Mouse (Mus musculus) heart, adult 9 months (tissue): Measurements from ENCODE around the gene Kcnk4.
A peak's percentile ranks its signal among the peaks of the same experiment; 100 is the strongest.

Experiments used
- DNase-seq, 2 experiments: peaks; one replicate each; pipeline ENCODE4 v3.0.0; 2022; ENCODE audit warnings: low spot score in 2 of 2

The Kcnk4 gene

GRCm38 (mm10) chr19:6934195-6934977 is at the start of gene Kcnk4:
TSS of gene Kcnk4 (minus strand) at chr19:6934515.
- no peak for DNase-seq

- no peak for DNase-seq
These were observed 49.3 kb upstream of the Kcnk4 start for GRCm38 (mm10) chr19:6983621-6984020.

DNA sequence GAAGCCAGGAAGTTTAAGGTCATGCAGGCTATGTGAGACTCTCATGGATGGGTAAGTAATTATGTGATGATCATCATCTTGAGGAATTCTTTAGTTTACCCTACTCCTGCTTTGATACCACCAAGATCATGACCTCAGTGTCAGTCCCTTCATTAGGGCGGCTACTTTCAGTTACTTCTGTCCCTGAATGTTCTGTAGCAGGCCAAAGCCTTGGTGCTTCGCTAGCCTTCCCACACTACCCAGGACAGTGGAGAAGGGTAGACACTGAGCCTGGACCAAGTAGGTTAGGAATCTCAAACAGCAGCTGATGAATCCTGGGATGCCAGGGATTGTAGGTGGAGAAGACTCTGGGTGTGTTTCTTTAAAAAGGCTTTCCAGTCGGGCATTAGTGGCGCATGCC is 47.1 kb upstream of the Kcnk4 start:
- no peak for DNase-seq

- DNase-seq, result peak; percentile 99
These were observed 46.2 kb upstream of the Kcnk4 start, which contains the start of gene Fkbp2 for GRCm38 (mm10) chr19:6980381-6981093. TSS of gene Fkbp2 (minus strand) at chr19:6980501.

DNA sequence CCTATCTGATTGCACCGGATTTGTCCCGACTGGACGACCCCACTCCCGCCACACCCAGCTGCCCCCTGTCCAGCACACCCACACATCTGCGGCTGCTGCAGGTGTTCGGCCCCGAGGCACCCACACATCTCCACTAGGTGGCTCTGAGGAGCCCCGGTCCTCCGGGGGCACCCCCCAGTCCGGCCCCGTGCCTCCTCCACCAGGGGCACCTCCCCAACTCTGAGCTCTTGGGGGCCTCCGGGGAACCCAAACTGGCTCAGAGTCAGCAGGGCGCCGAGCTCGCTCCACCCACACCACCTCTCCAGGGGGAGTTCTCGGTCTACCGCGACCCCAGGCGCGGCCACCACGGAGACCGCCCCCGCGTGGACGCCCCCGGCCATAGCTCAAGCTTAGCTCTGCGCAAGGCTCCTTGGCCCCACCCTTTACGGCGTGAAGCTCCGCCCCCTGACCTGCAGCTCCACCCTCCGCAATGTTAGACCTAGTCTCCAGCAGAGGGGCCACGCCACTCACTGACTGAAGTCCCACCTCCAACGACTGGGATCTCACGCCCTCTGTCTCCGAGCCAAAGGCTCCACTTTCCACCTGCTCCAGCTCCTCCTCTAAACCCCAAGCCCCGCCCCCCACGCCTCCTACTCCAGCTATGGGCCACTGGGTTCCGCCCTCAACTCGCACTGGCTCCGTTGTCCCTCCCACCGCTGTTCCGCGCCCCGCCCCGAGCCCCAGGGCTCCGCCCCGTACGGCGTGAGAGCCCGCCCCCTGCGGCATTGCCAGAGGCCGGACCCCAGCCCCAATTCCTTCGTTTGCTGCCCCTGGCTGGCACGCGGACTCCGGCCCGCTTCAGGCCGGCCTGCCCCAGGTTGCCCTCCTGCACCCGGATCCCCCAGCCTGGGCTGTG is 45.4 kb upstream of the Kcnk4 start:
- peak; percentile 99 for DNase-seq

DNA sequence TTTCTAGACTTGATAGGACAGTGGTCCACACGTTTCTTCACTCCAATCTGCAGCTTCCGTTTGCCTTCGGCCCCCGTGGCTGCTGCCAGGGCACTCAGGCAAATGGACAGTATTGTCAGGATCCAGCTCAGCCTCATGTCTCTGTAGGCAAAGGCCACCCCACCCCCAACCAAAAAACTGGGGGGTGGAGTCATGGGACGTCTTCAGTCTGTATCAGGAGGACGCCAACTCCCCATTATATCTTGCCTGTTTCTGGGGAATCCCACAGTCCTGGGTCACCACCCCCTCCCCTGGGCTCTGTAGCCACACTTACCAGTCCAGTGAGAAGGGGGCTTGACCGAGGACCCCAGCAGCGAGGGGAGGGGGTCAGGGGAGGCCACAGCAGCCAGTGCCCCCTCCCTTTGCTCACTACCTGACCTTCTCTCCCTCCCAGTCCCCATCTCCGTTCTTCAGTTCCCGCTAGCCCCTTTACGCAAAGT is 44.7 kb upstream of the Kcnk4 start:
- DNase-seq, result peak in 1 of 2 experiments; percentile 55

DNA sequence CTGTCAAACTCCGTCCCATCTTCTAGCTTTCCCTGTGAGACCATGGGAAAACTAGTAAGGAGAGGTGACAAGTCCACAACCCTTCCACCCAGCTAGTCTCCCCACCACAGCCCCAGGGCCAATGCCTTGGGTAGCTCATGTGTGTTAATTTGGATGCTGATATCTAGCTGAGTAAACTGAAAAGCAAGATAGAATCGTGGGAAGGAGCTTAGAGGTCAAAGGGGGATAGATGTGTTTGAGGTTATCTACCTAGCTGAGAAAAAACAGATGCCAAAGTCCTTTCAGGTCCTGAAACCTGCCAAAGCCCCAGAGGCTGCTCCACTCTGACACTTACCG is 44.3 kb upstream of the Kcnk4 start:
- no peak for DNase-seq

DNA sequence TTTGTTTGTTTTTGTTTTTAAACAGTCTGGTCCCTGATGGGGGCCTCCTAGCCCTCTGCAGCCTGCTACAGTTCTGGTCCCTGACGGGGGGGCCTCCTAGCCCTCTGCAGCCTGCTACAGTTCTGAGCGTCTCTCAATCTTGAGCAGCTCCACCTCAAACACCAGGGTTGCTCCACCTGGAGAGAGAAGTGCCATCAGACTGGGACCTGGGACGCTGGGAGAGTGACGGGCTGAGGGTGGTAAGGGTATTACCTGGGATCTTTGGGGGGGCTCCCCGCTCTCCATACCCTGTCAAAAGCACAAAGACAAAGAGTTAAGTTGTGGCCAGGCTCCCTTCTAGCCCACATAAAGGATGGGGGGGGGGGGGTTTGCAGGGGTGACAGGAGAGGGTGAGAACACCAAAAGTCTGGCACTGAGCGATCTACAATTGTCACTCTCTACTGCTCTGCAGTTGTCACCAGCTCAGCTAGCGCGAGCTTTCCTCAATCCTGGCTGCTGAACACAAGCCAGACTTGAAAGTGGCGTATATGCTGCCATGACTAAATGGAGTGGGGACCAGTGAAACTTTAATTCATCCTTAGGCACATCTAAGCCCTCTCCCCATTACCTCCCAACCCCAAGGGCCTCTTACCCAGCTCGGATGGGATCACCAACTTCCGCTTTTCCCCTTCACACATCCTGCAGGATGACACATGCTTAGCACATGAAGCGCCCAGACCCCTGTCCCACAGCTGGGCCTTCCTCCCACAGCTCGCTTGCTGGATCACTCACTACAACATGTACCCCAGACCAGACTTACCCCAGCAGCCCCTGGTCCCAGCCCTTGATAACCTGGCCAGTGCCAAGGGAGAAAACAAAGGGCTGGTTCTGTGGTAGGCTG is 43.7 kb upstream of the Kcnk4 start:
- no peak for DNase-seq

DNA sequence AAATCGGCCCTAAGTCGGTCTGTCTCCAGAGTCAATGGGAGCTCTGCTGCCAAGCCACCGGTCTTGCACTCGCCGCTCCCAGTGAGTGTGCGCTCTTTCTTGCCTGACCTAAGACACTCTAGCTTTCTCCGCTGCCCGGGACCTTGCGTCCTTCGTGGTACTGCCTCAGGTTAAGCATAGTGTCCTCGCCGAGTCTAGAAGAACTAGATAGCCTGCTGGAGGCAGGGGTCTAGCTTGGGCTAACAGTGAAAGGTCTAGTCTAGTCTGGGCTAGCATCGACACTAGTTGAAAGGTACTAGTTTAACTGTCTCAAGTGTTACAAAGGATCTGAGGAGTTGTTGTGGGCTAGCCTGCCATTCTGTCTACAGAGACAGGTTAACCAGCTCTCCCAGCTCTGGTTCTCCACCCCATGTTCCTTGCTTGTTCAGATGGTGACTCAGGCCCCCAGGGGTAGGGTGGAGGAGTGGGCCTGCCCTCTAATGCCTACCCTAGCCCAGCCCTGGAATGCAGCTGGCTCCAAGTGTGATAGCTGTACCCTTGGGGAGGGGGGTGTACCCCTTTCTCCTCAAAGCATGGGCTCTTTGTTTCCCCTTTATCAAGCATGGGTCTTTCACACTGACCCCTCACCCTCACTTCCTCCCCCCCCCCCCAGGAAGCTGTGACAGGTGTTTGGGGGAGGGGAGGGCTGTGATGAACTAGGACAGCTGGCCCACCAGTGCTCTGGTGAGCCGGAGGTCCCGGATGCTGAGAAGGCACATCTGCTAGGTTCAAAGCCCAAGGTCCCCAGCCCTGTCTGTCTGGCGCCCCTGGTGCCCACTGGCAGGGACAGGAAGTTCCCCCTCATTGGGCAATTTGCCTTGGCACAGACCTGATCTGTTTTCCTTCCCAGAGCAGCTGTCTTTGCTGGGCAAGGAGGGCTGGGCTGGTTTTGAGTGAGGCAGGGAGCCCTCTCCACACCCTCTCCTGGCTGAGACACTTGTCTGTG is 41.5 kb upstream of the Kcnk4 start, which contains the start of gene Plcb3:
TSS of gene Plcb3 (minus strand) at position 934 of the 985 bp plus-strand sequence.
- peak in 1 of 2 experiments; percentile 63 for DNase-seq

DNA sequence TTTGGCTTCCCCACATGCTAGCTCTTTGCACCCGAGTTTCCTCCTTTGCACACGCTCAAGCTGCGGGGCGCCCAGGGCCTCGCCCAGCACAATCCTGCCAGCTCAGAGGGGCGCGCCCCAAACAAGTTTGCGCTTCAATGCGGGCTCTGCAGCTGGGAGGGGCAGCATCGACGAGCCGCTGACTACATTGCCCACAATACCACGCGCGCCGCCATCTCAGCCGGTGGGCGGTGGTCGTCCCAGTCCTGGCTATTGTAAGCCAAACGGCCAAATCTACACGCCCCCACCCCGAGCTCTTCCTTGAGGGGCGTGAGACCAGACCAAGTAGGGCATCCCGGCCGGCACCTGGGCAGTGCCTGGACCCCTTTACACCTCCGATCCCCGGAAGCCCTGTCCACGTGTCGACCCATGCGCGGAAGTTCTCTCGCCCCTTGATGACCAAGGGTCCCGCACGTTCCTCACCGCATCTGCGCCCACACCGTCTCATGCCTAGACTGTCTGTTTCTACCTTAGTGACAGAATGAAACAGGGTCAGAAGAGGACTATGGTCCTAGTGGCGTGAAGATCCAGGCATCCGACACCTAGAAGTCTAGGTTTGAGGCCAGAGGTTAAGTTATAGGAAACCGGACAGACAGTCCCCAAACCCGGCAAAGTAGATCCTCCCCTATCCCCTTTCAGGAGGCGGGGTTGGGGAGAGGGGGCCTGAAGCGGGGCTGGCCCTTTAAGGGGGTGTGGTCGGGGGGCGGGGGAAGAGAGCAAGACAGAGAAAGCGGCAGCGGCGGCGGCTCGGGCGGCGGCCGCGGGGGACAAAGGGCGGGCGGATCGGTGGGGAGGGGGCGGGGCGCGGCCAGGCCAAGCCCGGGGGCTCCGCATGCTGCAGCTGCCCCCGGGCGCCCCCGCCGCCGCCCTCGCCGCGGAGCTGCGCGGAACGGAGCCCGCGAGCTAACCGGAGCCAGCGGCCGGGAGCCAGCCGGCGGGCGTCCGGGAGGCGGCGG is 40.2 kb upstream of the Kcnk4 start, which contains the start of gene Ppp1r14b:
TSS of gene Ppp1r14b (plus strand) at position 758 of the 995 bp plus-strand sequence.
- DNase-seq, result peak; percentile 81

GRCm38 (mm10) chr19:6973581-6974190 is 39.4 kb upstream of the Kcnk4 start:
- DNase-seq, result no peak

- no peak for DNase-seq
These were observed 38.1 kb upstream of the Kcnk4 start for GRCm38 (mm10) chr19:6972247-6972917.

DNA sequence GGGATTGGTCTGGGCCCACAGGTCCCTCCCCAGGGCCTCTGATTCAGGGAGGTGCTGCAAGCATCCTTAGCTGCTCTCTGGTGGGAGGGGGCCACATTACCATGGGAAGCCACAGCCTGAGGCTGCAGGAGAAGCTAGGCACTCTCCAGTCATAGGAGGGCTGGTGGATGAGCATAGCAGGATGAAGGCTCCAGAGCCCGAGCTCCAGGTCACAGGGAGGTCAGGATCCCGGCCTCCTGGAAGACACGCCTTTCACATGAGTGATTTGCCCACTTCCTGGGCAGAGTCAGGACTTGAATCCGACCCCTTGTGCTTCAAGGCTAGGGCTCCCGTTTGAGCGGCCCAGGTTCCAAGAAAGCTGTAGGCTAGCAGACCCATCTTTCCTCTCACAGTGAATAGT is 37.3 kb upstream of the Kcnk4 start:
- DNase-seq, result no peak

- no peak for DNase-seq
These were observed 36.3 kb upstream of the Kcnk4 start for GRCm38 (mm10) chr19:6970460-6971085.

- peak; percentile 71 to 78 for DNase-seq
These were observed 35.5 kb upstream of the Kcnk4 start for GRCm38 (mm10) chr19:6969665-6970381.

DNA sequence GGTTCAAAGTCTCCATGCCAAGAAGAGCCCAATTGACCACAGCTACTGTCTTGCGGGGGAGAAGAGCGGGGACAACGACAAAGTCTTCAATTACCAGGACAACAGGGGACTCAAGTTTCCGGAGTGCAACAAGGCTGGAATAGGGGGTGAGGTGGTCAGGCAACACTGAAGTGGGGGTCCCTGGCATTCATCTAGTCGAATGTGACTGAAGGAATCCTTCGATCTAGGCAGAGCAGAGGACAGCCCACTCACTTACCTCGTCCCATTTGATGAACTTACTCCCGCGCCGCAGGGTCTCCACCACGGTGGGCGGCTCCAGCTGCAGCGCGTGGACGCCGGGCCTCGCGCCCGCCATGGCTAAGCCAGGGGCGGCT is 35.0 kb upstream of the Kcnk4 start:
- peak in 1 of 2 experiments; percentile 35 for DNase-seq
